Mouse (Mus musculus) forebrain, postnatal 0 days (tissue): ENCODE data around the gene Alg12. TPM values are rescaled to one million over a fixed set of nuclear protein-coding genes. Genes with fewer than 3 reads are reported as not detected.

Experiments used
- ATAC-seq: fragments of 200-750 bp; cut with Nextera tagmentation; 2 replicates; pipeline ENCODE4 v1.8.0; 2017; ENCODE audit warnings: mild to moderate bottlenecking, moderate library complexity
- DNase-seq: peaks from one replicate; pipeline ENCODE4 v3.0.0-alpha.2; 2015
- H3K27ac ChIP-seq: fragments of 300-500 bp; sonication (generic); 2 replicates; pipeline ENCODE4 v1.5.1; 2014; ENCODE audit warnings: low read depth, mild to moderate bottlenecking, antibody characterized with exemption, low read length, moderate library complexity, mixed read lengths
- H3K27me3 ChIP-seq: fragments of 300-500 bp; sonication (generic); 2 replicates; pipeline ENCODE4 v1.6.1; 2014; ENCODE audit warnings: mild to moderate bottlenecking, low read length, mixed read lengths; ENCODE audit not compliant: insufficient read depth
- H3K36me3 ChIP-seq: fragments of 300-500 bp; sonication (generic); 2 replicates; pipeline ENCODE4 v1.6.1; 2014; ENCODE audit warnings: mild to moderate bottlenecking, moderate library complexity; ENCODE audit not compliant: insufficient read depth
- H3K4me1 ChIP-seq: fragments of 300-500 bp; sonication (generic); 2 replicates; pipeline ENCODE4 v1.6.1; 2014; ENCODE audit warnings: antibody characterized with exemption; ENCODE audit not compliant: insufficient read depth
- H3K4me2 ChIP-seq: fragments of 300-500 bp; sonication (generic); 2 replicates; pipeline ENCODE4 v1.6.1; 2014; ENCODE audit warnings: low read depth, mild to moderate bottlenecking, moderate library complexity
- H3K4me3 ChIP-seq: fragments of 300-500 bp; sonication (generic); 2 replicates; pipeline ENCODE4 v1.5.1; 2014; ENCODE audit warnings: low read depth, low read length, mixed read lengths
- H3K9ac ChIP-seq: fragments of 300-500 bp; sonication (generic); 2 replicates; pipeline ENCODE4 v1.6.1; 2014; ENCODE audit warnings: mild to moderate bottlenecking
- H3K9me3 ChIP-seq: fragments of 300-500 bp; sonication (generic); 2 replicates; pipeline ENCODE4 v1.6.1; 2016; ENCODE audit warnings: low read length
- CTCF ChIP-seq: sonication (generic); IDR thresholded peaks from 2 replicates; pipeline ENCODE4 v1.5.1; 2016; ENCODE audit warnings: antibody characterized with exemption, control low read depth, low read depth
- WGBS: fragments of 180-500 bp; shearing (Covaris S2); extraction: QIAGEN DNeasy Blood & Tissue Kit; methylation state at CpG from one replicate; pipeline ENCODE4 v1.1.7; 2014; 5-methylcytosine and 5-hydroxymethylcytosine counted together
- polyA plus RNA-seq: library from polyadenylated mRNA; unstranded; fragments of >200 nt; fragmentation: Nextera tagmentation; extraction: Ambion mirVana; gene quantifications from 2 replicates; pipeline ENCODE4 v1.2.1, GENCODE M21; 2015
- total RNA-seq: library from RNA; depleted of rRNA; stranded (reverse); fragments of >200 nt; gene quantifications from 2 replicates; pipeline ENCODE4 v1.2.3, GENCODE M21; 2014

Alg12 gene
- total and polyA plus RNA-seq, 2 experiments from 2014 or later, result 7.6 to 10.2 TPM

DNA sequence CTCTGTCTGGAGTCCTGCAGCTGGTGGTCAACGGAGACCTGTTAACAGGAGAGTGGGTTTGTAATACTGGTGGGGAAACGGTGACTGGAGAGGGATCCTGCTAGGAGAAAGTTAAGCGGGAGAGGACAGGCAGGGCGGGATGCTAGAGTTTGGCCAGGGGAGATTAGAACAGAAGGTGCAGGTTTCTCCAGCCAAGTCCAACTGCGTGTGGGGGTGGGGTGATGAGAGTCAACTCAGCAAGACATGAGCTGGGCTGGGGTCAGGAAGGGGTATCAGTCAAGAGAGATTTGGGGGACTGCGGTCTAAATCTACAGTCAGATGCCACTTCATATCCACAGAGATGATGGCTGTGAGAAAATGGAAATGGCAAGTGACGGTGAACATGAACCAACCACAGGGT, 25.8 kb upstream of the Alg12 start:
- TF ChIP-seq CTCF, result no peak
- Histone ChIP-seq H3K4me2 (no peak overlapping the region), H3K4me1 (no peaks in the 10 kb centered on the region), H3K27ac (no peak overlapping the region), H3K9me3 (no peaks in the 10 kb centered on the region), H3K9ac (no peak overlapping the region), H3K27me3 (no peaks in the 10 kb centered on the region), H3K36me3 (no peaks in the 10 kb centered on the region), H3K4me3 (no peak overlapping the region)
- WGBS, result 97% methylated on average over 7 of the region's 7 CpGs
- DNase-seq (no peak), ATAC-seq (no peak)

DNA sequence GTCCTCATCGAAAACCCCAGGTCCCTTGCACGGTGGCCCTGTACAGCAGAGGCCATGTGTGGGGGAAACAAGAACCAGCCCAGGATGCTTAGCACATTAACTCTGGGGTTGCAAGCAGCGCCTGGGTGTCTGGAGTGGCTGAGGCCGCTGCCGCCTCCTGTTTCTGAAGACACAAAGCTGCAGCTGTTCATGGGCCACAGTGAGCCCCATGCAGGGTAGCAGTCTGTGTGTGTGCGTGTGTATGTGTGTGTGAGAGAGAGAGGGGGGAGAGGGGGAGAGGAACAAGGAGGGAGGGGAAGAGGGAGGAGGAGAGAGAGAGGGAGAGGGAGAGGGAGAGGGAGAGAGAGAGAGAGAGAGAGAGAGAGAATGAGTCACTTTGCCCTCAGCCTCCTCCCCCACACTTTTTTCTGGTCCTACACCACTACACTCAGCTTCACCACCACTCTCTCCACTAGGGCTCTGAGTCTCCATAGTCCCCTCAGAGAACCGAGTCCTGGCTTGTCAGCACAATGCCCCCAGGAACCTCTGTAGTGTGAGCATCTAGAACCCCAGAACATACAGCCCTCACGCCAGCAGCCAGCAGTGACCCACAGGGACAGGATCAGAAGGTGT, 24.5 kb upstream of the Alg12 start:
- Histone ChIP-seq H3K9me3 (no peaks in the 10 kb centered on the region), H3K9ac (no peak overlapping the region), H3K27ac (no peak overlapping the region), H3K4me2 (no peak overlapping the region), H3K27me3 (no peaks in the 10 kb centered on the region), H3K36me3 (no peaks in the 10 kb centered on the region), H3K4me3 (no peak overlapping the region), H3K4me1 (peaks cover 9% of the 10 kb centered on the region; the same call in 1 of the 2 replicates)
- ATAC-seq, result peak; percentile 57
- no peak for TF ChIP-seq CTCF
- DNase-seq, result peak; percentile 36
- WGBS, result 29% methylated on average over 8 of the region's 8 CpGs

DNA sequence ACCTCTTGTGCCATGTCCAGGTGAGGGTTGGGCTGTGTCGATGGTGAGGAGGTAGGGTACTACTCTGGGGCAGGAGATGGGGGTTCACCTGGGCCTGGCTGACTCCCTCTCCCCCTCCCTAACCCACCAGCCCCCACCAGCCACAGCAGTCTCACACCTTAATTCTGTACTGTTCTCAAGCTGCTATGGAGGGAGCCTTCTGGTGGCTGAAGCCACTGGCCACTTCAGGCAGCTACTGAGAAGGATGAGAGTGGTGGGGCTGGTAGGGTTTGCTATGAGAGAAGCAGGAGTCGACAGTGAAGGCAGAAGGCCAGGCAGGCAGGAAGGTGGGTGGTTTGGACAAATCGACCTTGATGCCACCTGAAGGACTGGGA, 23.2 kb upstream of the Alg12 start:
- no peak overlapping the region for H3K27ac ChIP-seq
- H3K4me3 ChIP-seq, result no peak overlapping the region
- H3K4me1 ChIP-seq, result peaks cover 14% of the 10 kb centered on the region
- no peak for ATAC-seq
- no peak overlapping the region for H3K4me2 ChIP-seq
- no peaks in the 10 kb centered on the region for H3K27me3 ChIP-seq
- H3K36me3 ChIP-seq, result no peaks in the 10 kb centered on the region
- H3K9me3 ChIP-seq, result no peaks in the 10 kb centered on the region
- no peak for DNase-seq
- 89% methylated on average over 3 of the region's 3 CpGs for WGBS
- TF ChIP-seq CTCF, result no peak
- no peak overlapping the region for H3K9ac ChIP-seq

DNA sequence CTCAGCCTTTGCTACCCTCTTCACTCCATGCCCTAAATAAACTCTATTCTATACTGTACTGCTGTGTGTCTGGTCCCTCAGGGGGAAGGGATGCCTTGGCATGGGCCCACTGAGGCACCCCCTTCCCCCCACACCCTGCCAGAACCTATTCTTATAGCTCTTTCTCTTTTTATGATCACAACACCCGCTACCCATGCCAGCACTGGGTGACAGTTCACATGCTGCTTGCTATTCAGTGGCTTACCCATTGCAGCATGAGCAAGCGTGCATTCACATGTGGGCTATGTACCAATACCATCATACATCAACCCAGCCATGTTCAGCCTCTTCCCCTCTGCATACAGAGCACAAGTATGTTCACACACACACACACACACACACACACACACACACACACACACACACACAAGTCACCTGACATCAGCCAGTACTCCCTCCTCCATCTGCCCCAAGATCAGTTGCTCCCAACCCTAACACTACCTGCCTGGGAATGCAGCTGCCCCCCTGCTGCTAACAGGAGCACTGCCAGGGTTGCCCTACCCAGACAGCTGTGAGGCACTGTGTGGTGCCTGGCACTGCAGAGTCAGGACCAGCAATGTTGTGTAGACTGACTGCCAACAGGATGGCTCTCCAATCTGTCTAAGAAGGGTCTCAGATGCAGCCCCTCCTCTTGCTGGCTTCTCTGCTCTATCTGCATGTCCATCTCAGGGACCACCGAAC, 22.6 kb upstream of the Alg12 start:
- no peak for DNase-seq

DNA sequence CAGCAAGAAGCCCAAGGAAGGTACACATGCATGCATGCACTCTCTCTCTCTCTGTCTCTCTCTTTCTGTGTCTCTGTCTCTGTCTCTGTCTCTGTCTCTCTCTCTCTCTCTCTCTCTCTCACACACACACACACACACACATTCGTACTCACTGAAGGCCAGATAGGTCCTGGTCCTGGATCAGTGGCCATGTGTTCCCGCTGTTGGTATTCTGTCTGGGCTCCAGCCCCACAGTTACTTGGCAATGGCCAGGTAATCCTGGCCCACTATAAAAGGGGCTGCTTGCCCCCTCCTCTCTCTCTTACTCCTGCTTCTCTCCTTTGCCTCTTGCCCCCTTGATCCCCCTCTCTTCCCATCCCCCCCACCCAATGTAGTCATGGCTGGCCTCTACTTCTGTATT, 22.0 kb upstream of the Alg12 start:
- H3K27ac ChIP-seq, result no peak overlapping the region
- TF ChIP-seq CTCF, result no peak
- ATAC-seq (no peak), DNase-seq (no peak)
- no peak overlapping the region for H3K4me3 ChIP-seq
- H3K4me2 ChIP-seq, result no peak overlapping the region
- no peak overlapping the region for H3K9ac ChIP-seq
- peaks cover 19% of the 10 kb centered on the region for H3K4me1 ChIP-seq
- no peaks in the 10 kb centered on the region for H3K9me3 ChIP-seq
- 76% methylated on average over 2 of the region's 2 CpGs for WGBS
- H3K27me3 ChIP-seq, result no peaks in the 10 kb centered on the region
- H3K36me3 ChIP-seq, result no peaks in the 10 kb centered on the region

More for the DNA sequence above, 22.6 kb upstream of the Alg12 start:
- no peaks in the 10 kb centered on the region for H3K9me3 ChIP-seq
- H3K27me3 ChIP-seq, result no peaks in the 10 kb centered on the region
- no peak overlapping the region for H3K4me3 ChIP-seq
- H3K27ac ChIP-seq, result no peak overlapping the region
- H3K4me1 ChIP-seq, result peaks cover 15% of the 10 kb centered on the region
- H3K36me3 ChIP-seq, result no peaks in the 10 kb centered on the region
- TF ChIP-seq CTCF, result no peak
- no peak overlapping the region for H3K9ac ChIP-seq
- ATAC-seq, result no peak
- WGBS, result 66% methylated on average over 3 of the region's 3 CpGs
- no peak overlapping the region for H3K4me2 ChIP-seq

DNA sequence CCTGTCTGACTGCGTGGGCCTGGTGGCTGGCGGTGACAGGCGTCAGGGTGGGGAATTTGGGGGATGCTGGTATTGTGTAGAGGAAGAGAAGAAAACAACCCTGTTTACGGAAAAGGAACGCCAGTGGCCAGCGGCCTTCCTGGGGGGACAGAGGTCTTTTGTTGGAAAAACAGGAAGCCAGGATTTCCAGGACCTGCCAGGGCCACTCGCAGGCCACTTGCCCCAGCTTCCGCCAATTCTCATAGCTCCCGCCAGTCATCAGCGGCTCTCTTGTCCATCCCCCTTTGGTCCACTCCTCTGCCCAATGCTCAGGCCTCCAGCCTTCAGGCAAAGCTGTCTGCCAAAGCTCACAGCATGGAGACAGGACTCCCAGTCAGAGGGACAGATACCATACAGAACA, 21.0 kb upstream of the Alg12 start:
- Histone ChIP-seq H3K9ac (no peak overlapping the region), H3K9me3 (no peaks in the 10 kb centered on the region), H3K4me1 (peaks cover 19% of the 10 kb centered on the region), H3K27me3 (no peaks in the 10 kb centered on the region), H3K4me3 (no peak overlapping the region), H3K27ac (0 out of 2 replicates have a peak overlapping the region, but pooled peaks have one; percentile 45), H3K36me3 (no peaks in the 10 kb centered on the region), H3K4me2 (no peak overlapping the region)
- 58% methylated on average over 10 of the region's 10 CpGs for WGBS
- ATAC-seq (no peak), DNase-seq (no peak)
- no peak for TF ChIP-seq CTCF

DNA sequence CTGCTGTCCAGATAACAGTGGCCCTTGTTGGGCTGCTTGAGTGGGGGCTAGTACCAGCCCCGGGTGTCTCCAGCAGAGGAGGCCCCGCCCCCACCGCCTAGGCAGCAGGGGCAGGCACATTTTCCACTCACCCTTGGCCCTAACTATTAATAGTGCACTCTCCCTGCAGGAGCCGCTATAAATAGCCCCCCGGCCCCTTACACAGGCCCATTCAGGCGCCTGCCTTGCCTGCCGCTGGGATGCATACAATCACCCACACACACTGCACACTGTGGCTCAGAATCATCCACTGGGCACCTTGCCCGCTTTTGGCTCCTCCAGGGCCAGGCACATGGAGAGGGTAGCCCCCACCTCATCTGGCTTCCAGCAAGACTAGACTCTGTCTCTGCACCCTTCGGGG, 20.2 kb upstream of the Alg12 start:
- no peak overlapping the region for H3K4me3 ChIP-seq
- no peak for TF ChIP-seq CTCF
- H3K9ac ChIP-seq, result no peak overlapping the region
- ATAC-seq, result peak; percentile 66
- 18% methylated on average over 9 of the region's 9 CpGs for WGBS
- no peaks in the 10 kb centered on the region for H3K27me3 ChIP-seq
- H3K27ac ChIP-seq, result peak overlapping the region; percentile 45; the same call in 1 of the 2 replicates
- H3K36me3 ChIP-seq, result no peaks in the 10 kb centered on the region
- H3K4me2 ChIP-seq, result no peak overlapping the region
- DNase-seq, result peak; percentile 51
- no peaks in the 10 kb centered on the region for H3K9me3 ChIP-seq
- peaks cover 19% of the 10 kb centered on the region for H3K4me1 ChIP-seq
